Mouse (Mus musculus): ENCODE data around the gene Gm10382. TPM values are rescaled to one million over a fixed set of nuclear protein-coding genes. Genes with fewer than 3 reads are reported as not detected.

The Gm10382 gene
- polyA plus RNA-seq, 2 experiments: 0.10 TPM; not detected in 1

DNA sequence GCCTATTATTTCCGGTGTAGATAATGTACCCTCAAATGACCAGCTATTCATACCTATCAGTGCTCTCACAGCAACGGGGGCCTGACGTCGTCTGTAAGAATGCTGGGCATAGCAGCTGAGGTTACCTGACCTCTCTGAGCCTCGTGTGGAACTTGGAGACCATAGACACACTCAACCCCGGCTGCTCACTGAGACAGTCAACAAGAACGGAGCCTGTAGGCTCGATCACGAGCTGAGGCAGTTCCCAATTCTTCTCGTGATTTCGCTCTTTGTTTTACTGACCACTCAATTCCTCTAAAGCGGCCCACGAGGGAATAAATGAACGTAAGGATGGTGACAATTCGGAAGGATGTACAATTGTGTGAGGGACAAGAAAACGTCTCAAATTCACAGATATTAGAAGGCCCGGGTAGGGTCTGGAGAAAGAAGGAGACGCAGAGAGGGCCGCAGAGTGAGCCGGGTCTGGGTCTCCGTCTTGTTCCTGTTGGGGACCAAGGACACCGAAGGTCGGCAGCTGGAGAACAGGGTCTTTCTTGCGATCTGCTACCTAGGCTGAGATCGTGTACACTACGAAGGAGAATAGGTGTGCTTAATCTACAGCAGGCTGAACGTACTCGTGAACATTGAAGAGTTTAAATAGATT lies 15.9 kb downstream of the Gm10382 start:
- peak overlapping the region; percentile 81 for H3K27ac ChIP-seq
- under 1% methylated on average over 28 of the region's 28 CpGs for WGBS (ENCODE audit: insufficient replicate concordance)
- peak overlapping the region; percentile 74 to 91 for H3K4me3 ChIP-seq (ENCODE audit: insufficient read depth in 1 of 2, low read depth in 2 of 2, low read length in 2 of 2)
- H3K4me2 ChIP-seq (ENCODE audit: low read depth): peak overlapping the region; percentile 96
- peak in 1 of 3 experiments; percentile 61 for DNase-seq (ENCODE audit: low read depth in 3 of 3, low spot score in 3 of 3)
- peak overlapping the region; percentile 86 for H3K9ac ChIP-seq (replicated peaks)
- peak; percentile 14; the same call in 1 of the 2 replicates for ATAC-seq (ENCODE audit: insufficient read depth)
- H3K27me3 ChIP-seq (ENCODE audit: control insufficient read depth, insufficient read depth, low read length): peaks cover 7% of the 10 kb centered on the region; the same call in 1 of the 2 replicates
- H3K4me1 ChIP-seq (replicated peaks; ENCODE audit: control insufficient read depth in 2 of 2, insufficient read depth in 2 of 2, low read length in 1 of 2): peaks cover 12 to 33% of the 10 kb centered on the region in 2 experiments
- TF ChIP-seq CTCF (IDR thresholded peaks at IDR 0.05; ENCODE audit: low read depth) (no peak), EP300 (IDR thresholded peaks at IDR 0.05; ENCODE audit: low read depth) (no peak)
- no peaks in the 10 kb centered on the region for H3K36me3 ChIP-seq (replicated peaks; ENCODE audit: control insufficient read depth, insufficient read depth, low read depth)
- no peaks in the 10 kb centered on the region for H3K9me3 ChIP-seq (ENCODE audit: control insufficient read depth, low read length)

DNA sequence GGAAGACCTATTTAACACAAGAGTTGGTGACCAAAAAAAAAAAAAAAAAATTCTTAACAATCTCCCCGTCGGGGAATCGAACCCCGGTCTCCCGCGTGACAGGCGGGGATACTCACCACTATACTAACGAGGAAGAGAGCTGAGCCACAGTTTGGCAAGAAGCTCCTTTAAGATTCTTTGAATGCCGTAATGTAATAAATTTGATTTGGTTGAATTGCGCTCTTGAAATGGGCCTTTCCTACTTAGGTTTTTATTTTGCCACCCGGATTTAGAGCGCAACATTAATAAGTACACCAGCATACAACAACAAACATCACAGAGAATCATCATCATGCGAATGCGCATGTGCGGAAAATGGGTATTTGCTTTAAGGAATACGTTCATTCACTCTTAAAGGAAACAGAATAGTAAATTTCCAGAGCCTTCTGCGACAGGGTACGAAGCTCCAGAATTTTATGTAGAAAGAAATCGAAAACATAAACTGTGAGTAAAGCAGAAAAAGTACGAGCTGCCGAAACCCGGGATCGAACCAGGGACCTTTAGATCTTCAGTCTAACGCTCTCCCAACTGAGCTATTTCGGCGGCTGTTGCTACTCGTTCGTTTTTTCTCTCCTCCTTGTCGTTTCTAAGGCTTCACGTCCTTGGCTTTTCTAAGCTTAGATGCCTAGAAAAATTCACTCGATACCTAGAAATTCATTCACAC lies 16.6 kb downstream of the Gm10382 start:
- Histone ChIP-seq H3K9me3 (ENCODE audit: control insufficient read depth, low read length) (no peaks in the 10 kb centered on the region), H3K4me3 (ENCODE audit: insufficient read depth in 1 of 2, low read depth in 2 of 2, low read length in 2 of 2) (peak overlapping the region; percentile 74 to 94), H3K4me2 (ENCODE audit: low read depth) (peak overlapping the region; percentile 96), H3K9ac (replicated peaks) (peak overlapping the region; percentile 86), H3K27ac (peak overlapping the region; percentile 81), H3K4me1 (replicated peaks; ENCODE audit: control insufficient read depth in 2 of 2, insufficient read depth in 2 of 2, low read length in 1 of 2) (peaks cover 12 to 38% of the 10 kb centered on the region in 2 experiments), H3K36me3 (replicated peaks; ENCODE audit: control insufficient read depth, insufficient read depth, low read depth) (no peaks in the 10 kb centered on the region), H3K27me3 (ENCODE audit: control insufficient read depth, insufficient read depth, low read length) (peaks cover 7% of the 10 kb centered on the region; the same call in 1 of the 2 replicates)
- TF ChIP-seq CTCF (IDR thresholded peaks at IDR 0.05; ENCODE audit: low read depth) (no peak), EP300 (IDR thresholded peaks at IDR 0.05; ENCODE audit: low read depth) (peak; percentile 27; the same call in 1 of the 2 replicates)
- peak; percentile 76 to 84 (median 79) for DNase-seq (ENCODE audit: low read depth in 3 of 3, low spot score in 3 of 3)
- peak; percentile 63 for ATAC-seq (ENCODE audit: insufficient read depth)
- under 1% methylated on average over 31 of the region's 31 CpGs for WGBS (ENCODE audit: insufficient replicate concordance)

DNA sequence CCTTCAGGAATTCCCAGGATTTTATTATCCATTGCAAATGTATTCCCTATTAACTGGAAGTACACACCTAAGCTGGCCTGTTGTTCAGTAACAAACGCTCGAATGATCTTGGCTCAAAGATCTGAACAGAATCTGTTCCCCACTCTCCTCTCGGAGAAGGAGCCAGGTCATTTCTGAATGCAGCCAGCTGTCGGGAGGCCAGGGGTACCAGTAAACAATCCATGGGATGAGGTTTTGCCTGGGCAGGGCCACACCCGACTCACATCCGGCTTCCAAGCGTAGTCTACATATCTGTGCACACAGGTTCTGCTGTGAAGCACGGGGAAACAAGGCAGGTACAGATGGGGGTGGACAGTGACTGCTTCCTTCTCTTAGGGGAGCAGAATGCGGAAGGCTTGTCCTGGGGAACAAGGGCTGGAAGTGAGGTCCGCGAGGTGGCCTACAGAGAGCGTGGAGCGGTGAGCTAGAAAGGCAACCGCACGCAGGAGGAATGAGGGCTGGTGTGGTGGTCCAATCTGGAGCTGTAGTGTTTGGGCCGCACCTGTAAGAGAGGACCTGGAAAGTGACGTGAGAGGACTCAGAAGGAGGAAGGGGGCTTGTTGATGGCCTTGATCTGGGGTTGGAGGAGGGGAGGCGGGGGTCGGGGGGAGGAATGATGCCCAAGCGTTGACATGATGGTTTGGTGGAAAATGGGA lies 17.3 kb downstream of the Gm10382 start:
- WGBS (ENCODE audit: insufficient replicate concordance): 2% methylated on average over 20 of the region's 20 CpGs
- H3K9ac ChIP-seq (replicated peaks): peak overlapping the region; percentile 69
- peak; percentile 36; the same call in 1 of the 2 replicates for ATAC-seq (ENCODE audit: insufficient read depth)

GRCm38 (mm10) chr5:125407020-125407830 lies 18.1 kb downstream of the Gm10382 start:
- Histone ChIP-seq H3K4me3 (ENCODE audit: insufficient read depth in 1 of 2, low read depth in 2 of 2, low read length in 2 of 2) (peak overlapping the region; percentile 74 to 94), H3K27ac (no peak overlapping the region), H3K27me3 (ENCODE audit: control insufficient read depth, insufficient read depth, low read length) (peaks cover 7% of the 10 kb centered on the region; the same call in 1 of the 2 replicates), H3K9me3 (ENCODE audit: control insufficient read depth, low read length) (no peaks in the 10 kb centered on the region), H3K4me2 (ENCODE audit: low read depth) (peak overlapping the region; percentile 96), H3K9ac (replicated peaks) (no peak overlapping the region; the same call in 1 of the 2 replicates), H3K36me3 (replicated peaks; ENCODE audit: control insufficient read depth, insufficient read depth, low read depth) (no peaks in the 10 kb centered on the region), H3K4me1 (replicated peaks; ENCODE audit: control insufficient read depth in 2 of 2, insufficient read depth in 2 of 2, low read length in 1 of 2) (peaks cover 12 to 38% of the 10 kb centered on the region in 2 experiments)
- TF ChIP-seq EP300 (IDR thresholded peaks at IDR 0.05; ENCODE audit: low read depth) (no peak), CTCF (IDR thresholded peaks at IDR 0.05; ENCODE audit: low read depth) (no peak)
- no peak for ATAC-seq (ENCODE audit: insufficient read depth)
- WGBS (ENCODE audit: insufficient replicate concordance): 43% methylated on average over 13 of the region's 13 CpGs
- no peak for DNase-seq (ENCODE audit: low read depth in 3 of 3, low spot score in 3 of 3)

More for the DNA sequence above, 17.3 kb downstream of the Gm10382 start:
- no peaks in the 10 kb centered on the region for H3K9me3 ChIP-seq (ENCODE audit: control insufficient read depth, low read length)
- peak overlapping the region; percentile 47 for H3K27ac ChIP-seq
- peak in 1 of 3 experiments; percentile 59 for DNase-seq (ENCODE audit: low read depth in 3 of 3, low spot score in 3 of 3)
- H3K4me3 ChIP-seq (ENCODE audit: insufficient read depth in 1 of 2, low read depth in 2 of 2, low read length in 2 of 2): peak overlapping the region; percentile 74 to 94
- H3K36me3 ChIP-seq (replicated peaks; ENCODE audit: control insufficient read depth, insufficient read depth, low read depth): no peaks in the 10 kb centered on the region
- TF ChIP-seq CTCF (IDR thresholded peaks at IDR 0.05; ENCODE audit: low read depth) (no peak), EP300 (IDR thresholded peaks at IDR 0.05; ENCODE audit: low read depth) (no peak)
- H3K4me2 ChIP-seq (ENCODE audit: low read depth): peak overlapping the region; percentile 96
- peaks cover 12 to 38% of the 10 kb centered on the region in 2 experiments for H3K4me1 ChIP-seq (replicated peaks; ENCODE audit: control insufficient read depth in 2 of 2, insufficient read depth in 2 of 2, low read length in 1 of 2)
- H3K27me3 ChIP-seq (ENCODE audit: control insufficient read depth, insufficient read depth, low read length): peaks cover 7% of the 10 kb centered on the region; the same call in 1 of the 2 replicates

Measured in liver, embryonic 14.5 days (tissue).